Mouse (Mus musculus): Measurements from ENCODE around the gene Plod2.

DNA sequence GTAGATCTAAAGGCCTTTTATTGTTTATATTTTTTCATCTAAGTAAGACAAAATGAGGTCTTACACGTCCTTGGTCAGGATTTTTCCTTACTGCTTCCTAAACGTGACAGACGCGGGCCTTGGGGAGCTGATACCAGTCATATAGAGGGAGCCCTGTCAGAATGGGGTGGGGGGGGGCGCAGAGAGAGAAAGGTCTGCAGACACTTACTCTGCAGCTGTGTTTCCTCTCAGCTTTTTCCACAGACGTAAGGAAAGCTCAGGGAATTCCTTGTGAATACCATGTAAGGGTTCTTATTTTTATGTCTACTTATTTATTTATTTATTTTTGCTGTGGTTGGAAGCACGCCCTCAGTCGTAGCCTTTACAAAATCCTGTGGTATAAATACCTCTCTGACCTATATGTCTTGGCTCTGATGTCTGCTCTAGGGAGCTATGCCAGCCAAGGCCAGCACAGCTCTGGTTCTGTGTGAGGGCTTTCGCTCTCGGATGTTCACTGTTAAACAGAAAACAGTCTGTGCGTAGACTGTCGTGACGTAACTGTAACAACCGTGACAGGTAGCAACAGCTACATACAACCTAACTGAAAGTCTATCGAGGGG is 58.0 kb downstream of the Plod2 start:
- no peak for TF ChIP-seq CTCF (IDR thresholded peaks at IDR 0.05; ENCODE audit: extremely low read depth, insufficient read depth, low read length)
- no peak for TF ChIP-seq POLR2A (IDR thresholded peaks at IDR 0.05; ENCODE audit: extremely low read depth, insufficient read depth, low read length)

Measured in cortical plate, adult 2 months (tissue).